7 mouse cellular contexts compared by ENCODE assay signal in genomic region chr2:129574395-129575046, GRCm38 (mm10). TPM values are rescaled to one million over a fixed set of nuclear protein-coding genes. Genes with fewer than 3 reads are reported as not detected.
DNase-seq lines count a peak whose midpoint lies in the region; ATAC-seq and TF ChIP-seq lines count a peak whose summit lies in the region.

No protein-coding gene starts in this region.

- TF ChIP-seq CTCF in CH12.LX (conservative IDR thresholded peaks at IDR 0.05 in 1 of 2, IDR thresholded peaks at IDR 0.05 in 1 of 2; ENCODE audit: low read depth in 2 of 2, low read length in 2 of 2) = no peak
- TF ChIP-seq CTCF in forebrain, postnatal 0 days (IDR thresholded peaks at IDR 0.05; ENCODE audit: low read depth) = no peak

- H3K79me2 ChIP-seq in CH12.LX (replicated peaks; ENCODE audit: control insufficient read depth, extremely low read depth, insufficient read depth, poor library complexity, severe bottlenecking) = no peaks in the 10 kb centered on the region

- no peaks in the 10 kb centered on the region for H3K9me3 ChIP-seq in CH12.LX (replicated peaks; ENCODE audit: low read length)
- H3K9me3 ChIP-seq in forebrain, postnatal 0 days (ENCODE audit: low read length) = no peaks in the 10 kb centered on the region
- no peaks in the 10 kb centered on the region for H3K9me3 ChIP-seq in neural tube, embryonic 11.5 days (ENCODE audit: control insufficient read depth, low read length)

- dilution Hi-C loops in CH12.LX (cut with MboI; ENCODE audit: extremely low pct_ligation_motif_present, extremely low pct_unique_long_range_greater_than_20kb, low sequenced_read_pairs) = no loop called here

- peak overlapping the region in 2 of 3 experiments; percentile 32 to 35 for H3K4me3 ChIP-seq in CH12.LX (replicated peaks in 1 of 3; ENCODE audit: low read depth in 2 of 3, low read length in 2 of 3, poor library complexity in 1 of 3)
- H3K4me3 ChIP-seq in forebrain, postnatal 0 days (ENCODE audit: low read depth, low read length) = peak overlapping the region; percentile 26
- peak overlapping the region; percentile 6; the same call in 1 of the 2 replicates for H3K4me3 ChIP-seq in neural tube, embryonic 11.5 days (ENCODE audit: low read depth, low read length)

- H3K27me3 ChIP-seq in CH12.LX (replicated peaks) = peaks cover 4% of the 10 kb centered on the region
- H3K27me3 ChIP-seq in forebrain, postnatal 0 days (ENCODE audit: insufficient read depth, low read length) = no peaks in the 10 kb centered on the region
- 0 out of 2 replicates have a peak, but pooled peaks cover 5% of the 10 kb centered on the region for H3K27me3 ChIP-seq in neural tube, embryonic 11.5 days (ENCODE audit: control insufficient read depth, insufficient read depth, low read length)

- no peak; the same call in 1 of the 2 replicates for TF ChIP-seq EP300 in CH12.LX (IDR thresholded peaks at IDR 0.05; ENCODE audit: low read length)

- in situ Hi-C loops in CH12.LX (cut with MboI; ENCODE audit: low pct_ligation_motif_present, low pct_unique_long_range_greater_than_20kb, low sequenced_read_pairs) = no loop called here

- no peak overlapping the region for H3K9ac ChIP-seq in CH12.LX (ENCODE audit: insufficient read depth, low read depth)
- peak overlapping the region; percentile 45 for H3K9ac ChIP-seq in forebrain, postnatal 0 days
- H3K9ac ChIP-seq in neural tube, embryonic 11.5 days (ENCODE audit: low read length) = peak overlapping the region; percentile 40; the same call in 1 of the 2 replicates

- 3% methylated on average over 24 of the region's 24 CpGs for WGBS in forebrain, postnatal 0 days
- WGBS in neural tube, embryonic 11.5 days = 8% methylated on average over 24 of the region's 24 CpGs

- H3K27ac ChIP-seq in CH12.LX (ENCODE audit: insufficient read depth, low read depth) = no peak overlapping the region
- H3K27ac ChIP-seq in forebrain, postnatal 0 days (ENCODE audit: low read depth, low read length) = peak overlapping the region; percentile 70
- no peak overlapping the region for H3K27ac ChIP-seq in neural tube, embryonic 11.5 days (ENCODE audit: low read depth, low read length)

- no peak for TF ChIP-seq POLR2A in CH12.LX (IDR thresholded peaks at IDR 0.05; ENCODE audit: low read depth, low read length)

- peak overlapping the region; percentile 99 for H3K4me2 ChIP-seq in CH12.LX (ENCODE audit: insufficient read depth, low read depth, poor library complexity, severe bottlenecking)
- peak overlapping the region; percentile 56 for H3K4me2 ChIP-seq in forebrain, postnatal 0 days (ENCODE audit: low read depth)
- H3K4me2 ChIP-seq in neural tube, embryonic 11.5 days (ENCODE audit: low read depth) = peak overlapping the region; percentile 48

- peak; percentile 88 for ATAC-seq in forebrain, postnatal 0 days
- ATAC-seq in neural tube, embryonic 11.5 days (ENCODE audit: insufficient read depth, low FRiP score, low TSS enrichment) = peak; percentile 84

- H3K36me3 ChIP-seq in CH12.LX (replicated peaks in 1 of 2; ENCODE audit: control insufficient read depth in 1 of 2, insufficient read depth in 1 of 2, low read length in 1 of 2) = no peaks in the 10 kb centered on the region
- H3K36me3 ChIP-seq in forebrain, postnatal 0 days (ENCODE audit: insufficient read depth) = no peaks in the 10 kb centered on the region
- H3K36me3 ChIP-seq in neural tube, embryonic 11.5 days (ENCODE audit: control insufficient read depth, insufficient read depth, low read length) = no peaks in the 10 kb centered on the region

- DNase-seq in CH12.LX (ENCODE audit: extremely low read depth) = peak; percentile 57
- DNase-seq in ES-CJ7 (ENCODE audit: low read depth, low spot score) = peak; percentile 70
- DNase-seq in forebrain, postnatal 0 days = peak; percentile 82
- DNase-seq in layer of hippocampus, postnatal 36 days = peak; percentile 78 to 81
- peak; percentile 59 for DNase-seq in neural tube, embryonic 11.5 days (ENCODE audit: low spot score)
- DNase-seq in spleen, postnatal 36 days (ENCODE audit: low spot score in 2 of 2) = no peak
- no peak for DNase-seq in thymus, adult 18-20 months

- peaks cover 16 to 32% of the 10 kb centered on the region in 2 experiments for H3K4me1 ChIP-seq in CH12.LX (ENCODE audit: control insufficient read depth in 1 of 2, insufficient read depth in 2 of 2)
- peaks cover 17% of the 10 kb centered on the region for H3K4me1 ChIP-seq in forebrain, postnatal 0 days (ENCODE audit: insufficient read depth)
- H3K4me1 ChIP-seq in neural tube, embryonic 11.5 days (ENCODE audit: control insufficient read depth, insufficient read depth, low read length) = peaks cover 5% of the 10 kb centered on the region

- no peak; the same call in 1 of the 2 replicates for TF ChIP-seq RAD21 in CH12.LX (IDR thresholded peaks at IDR 0.05; ENCODE audit: low read depth, low read length)

TF ChIP-seq in CH12.LX, 34 proteins besides CTCF, POLR2A, EP300 and RAD21:
- no peak for TF ChIP-seq E2F4 (IDR thresholded peaks at IDR 0.05; ENCODE audit: insufficient replicate concordance, low read depth, low read length)
- TF ChIP-seq MAX (IDR thresholded peaks at IDR 0.05; ENCODE audit: low read length) = no peak
- no peak for TF ChIP-seq SIN3A (IDR thresholded peaks at IDR 0.05; ENCODE audit: low read length)
- TF ChIP-seq ZMIZ1 (IDR thresholded peaks at IDR 0.05; ENCODE audit: low read depth, low read length) = no peak
- no peak for TF ChIP-seq CHD1 (IDR thresholded peaks at IDR 0.05; ENCODE audit: low read depth, low read length)
- TF ChIP-seq POLR2AphosphoS2 (IDR thresholded peaks at IDR 0.05; ENCODE audit: low read depth, low read length) = no peak
- TF ChIP-seq MYC (IDR thresholded peaks at IDR 0.05; ENCODE audit: low read depth, low read length) = no peak
- no peak for TF ChIP-seq USF2 (conservative IDR thresholded peaks at IDR 0.05; ENCODE audit: low read depth, low read length)
- TF ChIP-seq MAZ (IDR thresholded peaks at IDR 0.05; ENCODE audit: low read depth, low read length) = no peak
- no peak for TF ChIP-seq MXI1 (IDR thresholded peaks at IDR 0.05; ENCODE audit: low read depth, low read length)
- TF ChIP-seq ZNF384 (IDR thresholded peaks at IDR 0.05; ENCODE audit: low read depth, low read length) = no peak
- no peak for TF ChIP-seq GABPA (IDR thresholded peaks at IDR 0.05; ENCODE audit: insufficient replicate concordance, low read depth, low read length)

RNA-seq across cellular contexts. Expression of gene Sirpa, which starts 18.1 kb away (rescaled TPM):
- 25.4 and 27.1 TPM in 2 replicates for total RNA-seq in CH12.LX (2012; rRNA removed)
- 20.4 and 24.2 TPM in 2 replicates for total RNA-seq in CH12.LX (2014; rRNA removed)
- 30.6 and 32.7 TPM in 2 replicates for polyA plus RNA-seq in CH12.LX (2012; ENCODE audit: insufficient read length, low read depth)
- 94.1 and 118 TPM in 2 replicates for total RNA-seq in forebrain, postnatal 0 days (2014; rRNA removed)
- 41.4 and 61.8 TPM in 2 replicates for polyA plus RNA-seq in forebrain, postnatal 0 days (2015; fragmentation: Nextera tagmentation; extraction: Ambion mirVana)
- total RNA-seq in layer of hippocampus, postnatal 36 days (2021) = 100 to 1,000 TPM; 272 to 282 TPM
- polyA plus RNA-seq in neural tube, embryonic 11.5 days (2014; fragmentation: Nextera tagmentation; extraction: Ambion mirVana) = 18.9 TPM in 2 replicates

RNA-seq across cellular contexts. Expression of gene F830045P16Rik, which starts 38.1 kb away (rescaled TPM):
- not detected in 2 replicates for total RNA-seq in CH12.LX (2012; rRNA removed)
- total RNA-seq in CH12.LX (2014; rRNA removed) = not detected in 2 replicates
- not detected in 2 replicates for polyA plus RNA-seq in CH12.LX (2012; ENCODE audit: insufficient read length, low read depth)
- not detected in 2 replicates for total RNA-seq in forebrain, postnatal 0 days (2014; rRNA removed)
- polyA plus RNA-seq in forebrain, postnatal 0 days (2015; fragmentation: Nextera tagmentation; extraction: Ambion mirVana) = not detected in 2 replicates
- total RNA-seq in layer of hippocampus, postnatal 36 days (2021) = under 1 TPM; 0.20 to 0.35 TPM
- not detected in 2 replicates for polyA plus RNA-seq in neural tube, embryonic 11.5 days (2014; fragmentation: Nextera tagmentation; extraction: Ambion mirVana)

Comparison
In these comparisons a context has a peak if more than half of its experiments do, and no peak if none do; other contexts are left out.
1. DNase-seq: peak in CH12.LX (single experiment), ES-CJ7 (single experiment), forebrain, postnatal 0 days (single experiment), layer of hippocampus, postnatal 36 days (2 of 2) and neural tube, embryonic 11.5 days (single experiment); none in spleen, postnatal 36 days (0 of 2) and thymus, adult 18-20 months (0 of 2).
2. H3K4me2 ChIP-seq: peak in every context shown above with its lines; median percentile 99 in CH12.LX; 56 in forebrain, postnatal 0 days; 48 in neural tube, embryonic 11.5 days.
3. Peak in every context shown above with its lines, with median percentiles within 50 percentile points of each other: H3K4me3 ChIP-seq.